Mouse (Mus musculus): Measurements from ENCODE around the gene H1f0.

The H1f0 gene

GRCm38 (mm10) chr15:79073752-79074151 is 45.5 kb downstream of the H1f0 start:
- no peak for DNase-seq

DNA sequence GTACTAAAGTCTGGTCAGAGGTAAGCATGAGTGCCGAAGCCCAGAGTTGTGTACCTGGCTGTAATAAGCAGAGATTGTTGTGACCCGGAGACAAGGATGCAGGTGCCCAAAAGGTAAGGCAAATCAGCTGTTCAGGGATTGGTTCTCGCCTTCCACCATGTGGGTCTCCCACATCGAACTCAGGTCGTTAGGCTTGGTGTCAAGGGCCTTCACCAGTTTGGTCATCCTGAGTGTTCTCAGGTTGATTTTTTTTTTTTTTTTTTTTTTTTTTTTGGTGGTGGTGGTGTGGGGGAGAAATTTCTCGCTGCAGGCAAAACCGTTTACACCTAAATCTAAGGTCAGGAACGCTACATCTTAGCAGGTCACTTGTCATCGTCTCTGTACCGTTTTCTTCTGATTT is 46.2 kb downstream of the H1f0 start:
- no peak for DNase-seq

GRCm38 (mm10) chr15:79074913-79075532 is 46.8 kb downstream of the H1f0 start, which contains the start of gene Eif3l:
TSS of gene Eif3l (plus strand) at chr15:79075179.
- DNase-seq: peak; percentile 85

- DNase-seq: no peak
Observed at GRCm38 (mm10) chr15:79075658-79076365, 47.6 kb downstream of the H1f0 start.

- no peak for DNase-seq
Observed at GRCm38 (mm10) chr15:79079567-79079966, 51.3 kb downstream of the H1f0 start.
